Mouse (Mus musculus): Measurements from ENCODE around the gene Sptb. TPM values are rescaled to one million over a fixed set of nuclear protein-coding genes. Genes with fewer than 3 reads are reported as not detected.

Sptb gene
- polyA plus RNA-seq, 1 experiment from 2014 or later: 15.7 TPM

DNA sequence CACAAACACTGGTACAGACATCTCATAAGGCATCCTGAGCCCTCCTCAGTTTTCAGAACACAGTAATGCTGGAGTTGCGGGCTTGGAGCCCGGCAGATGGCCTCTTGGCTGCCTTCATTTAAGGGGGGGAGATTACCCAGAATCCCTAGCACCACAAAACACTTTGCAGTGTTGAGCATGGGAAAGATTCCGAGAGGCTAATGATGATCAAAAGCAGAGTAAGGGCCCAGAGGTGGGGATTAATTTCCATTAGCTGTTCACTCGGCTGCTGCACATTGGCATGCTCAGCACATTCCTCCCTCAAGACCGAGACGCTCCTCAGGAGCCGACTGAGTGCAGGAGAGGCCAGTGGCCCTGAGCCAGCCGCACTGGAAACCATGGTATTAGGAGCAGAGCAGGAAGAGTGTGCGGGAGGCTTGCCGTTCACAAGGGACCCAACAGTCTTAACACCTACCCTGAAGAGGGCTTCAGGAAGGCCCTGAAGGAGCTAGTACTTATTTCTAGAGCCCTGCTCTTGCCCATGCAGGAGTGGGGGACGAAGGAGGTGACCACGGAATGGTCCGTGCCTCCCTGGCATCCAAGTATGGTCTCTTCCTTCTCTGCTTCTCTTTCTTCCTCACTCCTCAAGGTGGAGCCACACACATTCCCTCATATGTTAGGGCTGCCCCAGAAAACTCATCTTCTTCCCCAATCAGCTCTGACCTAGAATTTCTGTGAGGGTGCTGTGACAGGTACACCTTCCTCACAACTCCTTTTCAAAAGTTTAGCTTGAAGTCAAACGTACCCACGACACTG, 75.3 kb downstream of the Sptb start:
- Histone ChIP-seq H3K4me1 (ENCODE audit: control insufficient read depth, insufficient read depth, low read length) (no peaks in the 10 kb centered on the region), H3K9me3 (replicated peaks; ENCODE audit: control insufficient read depth, low read length) (no peaks in the 10 kb centered on the region), H3K4me3 (ENCODE audit: low read depth, low read length) (no peak overlapping the region), H3K36me3 (ENCODE audit: control insufficient read depth, insufficient read depth, low read length) (no peaks in the 10 kb centered on the region), H3K27ac (ENCODE audit: low read depth, low read length) (no peak overlapping the region), H3K9ac (ENCODE audit: low read depth, low read length) (no peak overlapping the region), H3K27me3 (ENCODE audit: control insufficient read depth, insufficient read depth, low read length) (no peaks in the 10 kb centered on the region), H3K4me2 (no peak overlapping the region)
- 60% methylated on average over 15 of the region's 15 CpGs for WGBS (ENCODE audit: insufficient replicate concordance)
- no peak for ATAC-seq (replicated peaks; ENCODE audit: insufficient number of reproducible peaks, low FRiP score, low TSS enrichment)

GRCm38 (mm10) chr12:76623374-76623773, 87.0 kb downstream of the Sptb start:
- H3K27ac ChIP-seq (ENCODE audit: low read depth, low read length): no peak overlapping the region
- no peaks in the 10 kb centered on the region for H3K9me3 ChIP-seq (replicated peaks; ENCODE audit: control insufficient read depth, low read length)
- peaks cover 6% of the 10 kb centered on the region; the same call in 1 of the 2 replicates for H3K36me3 ChIP-seq (ENCODE audit: control insufficient read depth, insufficient read depth, low read length)
- no peaks in the 10 kb centered on the region for H3K27me3 ChIP-seq (ENCODE audit: control insufficient read depth, insufficient read depth, low read length)
- no peak overlapping the region for H3K4me2 ChIP-seq
- no peak overlapping the region for H3K9ac ChIP-seq (ENCODE audit: low read depth, low read length)
- H3K4me3 ChIP-seq (ENCODE audit: low read depth, low read length): no peak overlapping the region
- WGBS (ENCODE audit: insufficient replicate concordance): 71% methylated on average over 6 of the region's 6 CpGs
- no peak for ATAC-seq (replicated peaks; ENCODE audit: insufficient number of reproducible peaks, low FRiP score, low TSS enrichment)
- peaks cover 8% of the 10 kb centered on the region; the same call in 1 of the 2 replicates for H3K4me1 ChIP-seq (ENCODE audit: control insufficient read depth, insufficient read depth, low read length)

- no peak overlapping the region for H3K4me2 ChIP-seq
- WGBS (ENCODE audit: insufficient replicate concordance): 60% methylated on average over 5 of the region's 5 CpGs
- H3K27me3 ChIP-seq (ENCODE audit: control insufficient read depth, insufficient read depth, low read length): no peaks in the 10 kb centered on the region
- no peak overlapping the region for H3K9ac ChIP-seq (ENCODE audit: low read depth, low read length)
- H3K36me3 ChIP-seq (ENCODE audit: control insufficient read depth, insufficient read depth, low read length): peaks cover 5% of the 10 kb centered on the region; the same call in 1 of the 2 replicates
- no peaks in the 10 kb centered on the region for H3K9me3 ChIP-seq (replicated peaks; ENCODE audit: control insufficient read depth, low read length)
- no peak overlapping the region for H3K4me3 ChIP-seq (ENCODE audit: low read depth, low read length)
- ATAC-seq (replicated peaks; ENCODE audit: insufficient number of reproducible peaks, low FRiP score, low TSS enrichment): no peak
- peaks cover 8% of the 10 kb centered on the region; the same call in 1 of the 2 replicates for H3K4me1 ChIP-seq (ENCODE audit: control insufficient read depth, insufficient read depth, low read length)
- H3K27ac ChIP-seq (ENCODE audit: low read depth, low read length): no peak overlapping the region
Observed at GRCm38 (mm10) chr12:76619847-76620246, 90.5 kb downstream of the Sptb start.

DNA sequence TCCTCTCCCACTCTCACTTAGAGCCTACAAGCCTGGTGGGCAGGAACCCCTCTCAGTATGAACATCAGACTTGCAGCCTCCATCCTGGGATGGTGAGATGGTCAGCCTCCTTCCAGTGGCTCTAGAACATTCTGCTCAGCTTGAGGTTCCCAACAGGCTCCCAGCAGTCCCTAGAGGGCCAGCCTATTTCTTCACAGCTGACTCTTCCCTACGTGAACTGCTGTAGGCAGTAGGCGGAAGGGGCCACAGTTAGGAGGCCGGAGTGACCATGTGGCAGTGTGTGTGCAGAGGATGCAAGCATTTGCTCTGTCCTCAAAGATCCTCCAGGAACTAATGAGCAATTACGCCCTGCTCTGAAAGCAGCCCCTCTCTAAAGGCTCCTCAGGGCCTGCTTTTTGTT, 92.2 kb downstream of the Sptb start:
- no peak overlapping the region for H3K27ac ChIP-seq (ENCODE audit: low read depth, low read length)
- WGBS (ENCODE audit: insufficient replicate concordance): 85% methylated on average over 4 of the region's 4 CpGs

GRCm38 (mm10) chr12:76615580-76615937, 94.8 kb downstream of the Sptb start:
- Histone ChIP-seq H3K4me3 (ENCODE audit: low read depth, low read length) (no peak overlapping the region), H3K9ac (ENCODE audit: low read depth, low read length) (no peak overlapping the region), H3K27ac (ENCODE audit: low read depth, low read length) (no peak overlapping the region), H3K27me3 (ENCODE audit: control insufficient read depth, insufficient read depth, low read length) (no peaks in the 10 kb centered on the region), H3K4me2 (no peak overlapping the region), H3K4me1 (ENCODE audit: control insufficient read depth, insufficient read depth, low read length) (no peaks in the 10 kb centered on the region), H3K36me3 (ENCODE audit: control insufficient read depth, insufficient read depth, low read length) (peaks cover under 1% of the 10 kb centered on the region; the same call in 1 of the 2 replicates), H3K9me3 (replicated peaks; ENCODE audit: control insufficient read depth, low read length) (no peaks in the 10 kb centered on the region)
- WGBS (ENCODE audit: insufficient replicate concordance): 86% methylated on average over 4 of the region's 4 CpGs
- ATAC-seq (replicated peaks; ENCODE audit: insufficient number of reproducible peaks, low FRiP score, low TSS enrichment): no peak

More for the DNA sequence above, 92.2 kb downstream of the Sptb start:
- Histone ChIP-seq H3K4me3 (ENCODE audit: low read depth, low read length) (no peak overlapping the region), H3K4me2 (no peak overlapping the region), H3K27me3 (ENCODE audit: control insufficient read depth, insufficient read depth, low read length) (no peaks in the 10 kb centered on the region), H3K9me3 (replicated peaks; ENCODE audit: control insufficient read depth, low read length) (no peaks in the 10 kb centered on the region), H3K9ac (ENCODE audit: low read depth, low read length) (no peak overlapping the region), H3K36me3 (ENCODE audit: control insufficient read depth, insufficient read depth, low read length) (peaks cover 3% of the 10 kb centered on the region; the same call in 1 of the 2 replicates), H3K4me1 (ENCODE audit: control insufficient read depth, insufficient read depth, low read length) (peaks cover 3% of the 10 kb centered on the region; the same call in 1 of the 2 replicates)
- ATAC-seq (replicated peaks; ENCODE audit: insufficient number of reproducible peaks, low FRiP score, low TSS enrichment): no peak

GRCm38 (mm10) chr12:76614868-76615579, 95.3 kb downstream of the Sptb start:
- no peaks in the 10 kb centered on the region for H3K9me3 ChIP-seq (replicated peaks; ENCODE audit: control insufficient read depth, low read length)
- no peak overlapping the region for H3K4me2 ChIP-seq
- H3K9ac ChIP-seq (ENCODE audit: low read depth, low read length): no peak overlapping the region
- H3K4me1 ChIP-seq (ENCODE audit: control insufficient read depth, insufficient read depth, low read length): no peaks in the 10 kb centered on the region
- no peak overlapping the region for H3K27ac ChIP-seq (ENCODE audit: low read depth, low read length)
- no peaks in the 10 kb centered on the region for H3K36me3 ChIP-seq (ENCODE audit: control insufficient read depth, insufficient read depth, low read length)
- H3K4me3 ChIP-seq (ENCODE audit: low read depth, low read length): no peak overlapping the region
- no peak for ATAC-seq (replicated peaks; ENCODE audit: insufficient number of reproducible peaks, low FRiP score, low TSS enrichment)
- 70% methylated on average over 12 of the region's 12 CpGs for WGBS (ENCODE audit: insufficient replicate concordance)
- H3K27me3 ChIP-seq (ENCODE audit: control insufficient read depth, insufficient read depth, low read length): no peaks in the 10 kb centered on the region

- H3K27me3 ChIP-seq (ENCODE audit: control insufficient read depth, insufficient read depth, low read length): no peaks in the 10 kb centered on the region
Observed at GRCm38 (mm10) chr12:76612621-76613020, 97.7 kb downstream of the Sptb start.

GRCm38 (mm10) chr12:76608997-76609565, 101.3 kb downstream of the Sptb start:
- H3K9ac ChIP-seq (ENCODE audit: low read depth, low read length): no peak overlapping the region
- H3K4me1 ChIP-seq (ENCODE audit: control insufficient read depth, insufficient read depth, low read length): no peaks in the 10 kb centered on the region
- no peaks in the 10 kb centered on the region for H3K9me3 ChIP-seq (replicated peaks; ENCODE audit: control insufficient read depth, low read length)
- 66% methylated on average over 15 of the region's 15 CpGs for WGBS (ENCODE audit: insufficient replicate concordance)
- no peak overlapping the region for H3K27ac ChIP-seq (ENCODE audit: low read depth, low read length)
- no peak overlapping the region for H3K4me2 ChIP-seq
- H3K4me3 ChIP-seq (ENCODE audit: low read depth, low read length): no peak overlapping the region
- H3K36me3 ChIP-seq (ENCODE audit: control insufficient read depth, insufficient read depth, low read length): no peaks in the 10 kb centered on the region
- ATAC-seq (replicated peaks; ENCODE audit: insufficient number of reproducible peaks, low FRiP score, low TSS enrichment): no peak
- no peaks in the 10 kb centered on the region for H3K27me3 ChIP-seq (ENCODE audit: control insufficient read depth, insufficient read depth, low read length)

More at GRCm38 (mm10) chr12:76612621-76613020, 97.7 kb downstream of the Sptb start:
- no peaks in the 10 kb centered on the region for H3K36me3 ChIP-seq (ENCODE audit: control insufficient read depth, insufficient read depth, low read length)
- H3K9me3 ChIP-seq (replicated peaks; ENCODE audit: control insufficient read depth, low read length): no peaks in the 10 kb centered on the region
- no peak overlapping the region for H3K9ac ChIP-seq (ENCODE audit: low read depth, low read length)
- H3K4me1 ChIP-seq (ENCODE audit: control insufficient read depth, insufficient read depth, low read length): no peaks in the 10 kb centered on the region
- 83% methylated on average over 12 of the region's 12 CpGs for WGBS (ENCODE audit: insufficient replicate concordance)
- no peak overlapping the region for H3K4me3 ChIP-seq (ENCODE audit: low read depth, low read length)
- no peak overlapping the region for H3K27ac ChIP-seq (ENCODE audit: low read depth, low read length)
- ATAC-seq (replicated peaks; ENCODE audit: insufficient number of reproducible peaks, low FRiP score, low TSS enrichment): no peak
- H3K4me2 ChIP-seq: no peak overlapping the region
